Mouse (Mus musculus): ENCODE results near the gene Calr3. TPM values are rescaled to one million over a fixed set of nuclear protein-coding genes. Genes with fewer than 3 reads are reported as not detected.

Gene Calr3
- total RNA-seq, 2 experiments from 2014 or later = 0.86 to 1.2 TPM

DNA sequence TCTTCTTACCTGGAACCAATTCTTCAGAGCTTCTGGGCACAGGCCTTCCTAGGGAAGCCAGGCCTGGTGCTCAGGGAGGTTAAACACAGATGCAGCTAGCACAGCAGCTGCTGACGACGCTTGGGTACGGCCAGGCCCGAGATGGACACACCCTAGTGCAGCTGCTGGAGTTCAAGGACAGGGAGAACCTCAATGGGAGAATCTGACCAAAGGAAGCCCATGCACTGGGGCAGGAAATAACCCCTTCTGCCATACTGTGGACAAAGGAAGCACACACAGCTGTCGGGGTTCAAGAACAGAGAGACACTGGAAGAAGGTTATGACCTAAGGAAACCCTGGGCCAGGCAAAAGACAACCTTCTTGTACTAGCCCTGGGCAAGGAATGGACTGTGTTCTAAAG, 68.5 kb downstream of the Calr3 start:
- intact Hi-C loops (cut with DNase I) = no loop called here
- no peak for DNase-seq (ENCODE audit: low spot score in 2 of 2)

Small RNA genes within 50 kb of the gene (microRNA-seq; reads per million reads assigned to microRNA genes)
- 5.0 to 9.1 reads per million in 2 experiments for gene Mir7068

Other genes with a start within 250 kb of the Calr3 start
- gene Cib3, start 231.0 kb downstream of the Calr3 start, total RNA-seq (2021) = not detected
- gene Gm11034, start 230.2 kb downstream of the Calr3 start, total RNA-seq (2021) = not detected
- 10 to 100 TPM; 50.5 to 53.2 TPM for gene Fam32a, start 224.1 kb downstream of the Calr3 start, total RNA-seq (2021)
- gene Ap1m1, start 203.9 kb downstream of the Calr3 start, total RNA-seq (2021) = 100 to 1,000 TPM; 100 to 104 TPM
- gene Gm10282, start 138.6 kb downstream of the Calr3 start, total RNA-seq (2021) = 1 to 10 TPM; 5.1 to 8.7 TPM
- 10 to 100 TPM; 16.6 to 21.2 TPM for gene Klf2, start 124.8 kb downstream of the Calr3 start, total RNA-seq (2021)
- 10 to 100 TPM; 63.3 to 69.5 TPM for gene Eps15l1, start 22.4 kb downstream of the Calr3 start, total RNA-seq (2021)
- 10 to 100 TPM; 11.4 to 12.6 TPM for gene 1700030K09Rik, start within 50 bp of the Calr3 start, total RNA-seq (2021)
- 10 to 100 TPM; 68.9 to 77.4 TPM for gene Cherp, start 31.4 kb upstream of the Calr3 start, total RNA-seq (2021)
- gene Slc35e1, start 48.7 kb upstream of the Calr3 start, total RNA-seq (2021) = 10 to 100 TPM; 50.8 to 53.8 TPM
- 1 to 10 TPM; 8.5 to 9.8 TPM for gene Med26, start 104.4 kb upstream of the Calr3 start, total RNA-seq (2021)
- gene Smim7, start 127.2 kb upstream of the Calr3 start, total RNA-seq (2021) = 100 to 1,000 TPM; 125 to 126 TPM
- gene Tmem38a, start 128.2 kb upstream of the Calr3 start, total RNA-seq (2021) = 100 to 1,000 TPM; 136 to 148 TPM
- gene Nwd1, start 202.8 kb upstream of the Calr3 start, total RNA-seq (2021) = 10 to 100 TPM; 33.7 to 36.7 TPM